Mouse (Mus musculus): Measurements from ENCODE around the gene Ap3m1. TPM values are rescaled to one million over a fixed set of nuclear protein-coding genes. Genes with fewer than 3 reads are reported as not detected.
A peak's percentile ranks its signal among the peaks of the same experiment; 100 is the strongest.

Gene Ap3m1
- total RNA-seq, 2 experiments from 2014 or later, result 32.5 to 34.9 TPM

GRCm38 (mm10) chr14:21073981-21074380 is 21.7 kb upstream of the Ap3m1 start:
- DNase-seq, result no peak

GRCm38 (mm10) chr14:21069594-21069993 is 17.3 kb upstream of the Ap3m1 start:
- DNase-seq, result no peak

GRCm38 (mm10) chr14:21065490-21066162 is 13.3 kb upstream of the Ap3m1 start:
- no peak for DNase-seq

- DNase-seq, result no peak
Observed at GRCm38 (mm10) chr14:21064321-21064720, 12.0 kb upstream of the Ap3m1 start.

- DNase-seq, result no peak
Observed at GRCm38 (mm10) chr14:21062766-21063513, 10.6 kb upstream of the Ap3m1 start.

GRCm38 (mm10) chr14:21058972-21059371 is 6.7 kb upstream of the Ap3m1 start:
- peak; percentile 15 for DNase-seq

GRCm38 (mm10) chr14:21053586-21053985 is 1.3 kb upstream of the Ap3m1 start:
- DNase-seq, result no peak

- DNase-seq, result no peak
Observed at GRCm38 (mm10) chr14:21053151-21053550, 843 bp upstream of the Ap3m1 start.

- peak; percentile 79 for DNase-seq
Observed at GRCm38 (mm10) chr14:21052781-21053130, 448 bp upstream of the Ap3m1 start.

- DNase-seq, result no peak
Observed at GRCm38 (mm10) chr14:21051380-21052111, 762 bp downstream of the Ap3m1 start.

GRCm38 (mm10) chr14:21050734-21051133 is 1.6 kb downstream of the Ap3m1 start:
- no peak for DNase-seq

GRCm38 (mm10) chr14:21048879-21049278 is 3.4 kb downstream of the Ap3m1 start:
- DNase-seq, result no peak

GRCm38 (mm10) chr14:21047840-21048239 is 4.5 kb downstream of the Ap3m1 start:
- DNase-seq, result no peak

- DNase-seq, result no peak
Observed at GRCm38 (mm10) chr14:21039623-21040022, 12.7 kb downstream of the Ap3m1 start.

- no peak for DNase-seq
Observed at GRCm38 (mm10) chr14:21039077-21039476, 13.2 kb downstream of the Ap3m1 start.

GRCm38 (mm10) chr14:21034791-21035190 is 17.5 kb downstream of the Ap3m1 start:
- DNase-seq, result no peak

- no peak for DNase-seq
Observed at GRCm38 (mm10) chr14:21034271-21034670, 18.0 kb downstream of the Ap3m1 start.

GRCm38 (mm10) chr14:21031783-21032511 is 20.4 kb downstream of the Ap3m1 start:
- peak; percentile 60 for DNase-seq

GRCm38 (mm10) chr14:21029025-21029659 is 23.2 kb downstream of the Ap3m1 start:
- no peak for DNase-seq

GRCm38 (mm10) chr14:21027542-21027941 is 24.8 kb downstream of the Ap3m1 start:
- peak; percentile 27 for DNase-seq

GRCm38 (mm10) chr14:21020435-21020834 is 31.9 kb downstream of the Ap3m1 start:
- DNase-seq, result no peak

- no peak for DNase-seq
Observed at GRCm38 (mm10) chr14:21018977-21019376, 33.3 kb downstream of the Ap3m1 start.
